Mouse (Mus musculus) E14TG2a.4 (cell line): Measurements from ENCODE around the gene Ccdc149.

Experiments used
- H3K27me3 ChIP-seq: 2 replicates; pipeline ENCODE4 v1.6.1; 2014; ENCODE audit warnings: low read length, control low read depth; ENCODE audit not compliant: insufficient read depth
- H3K36me3 ChIP-seq: 2 replicates; pipeline ENCODE4 v1.6.1; 2014; ENCODE audit warnings: low read length, control low read depth; ENCODE audit not compliant: insufficient read depth
- H3K4me1 ChIP-seq: replicated peaks from 2 replicates; pipeline ENCODE4 v1.6.1; 2014; ENCODE audit warnings: low read depth, low read length, control low read depth
- H3K4me3 ChIP-seq: replicated peaks from 2 replicates; pipeline ENCODE4 v1.5.1; 2014; ENCODE audit warnings: mild to moderate bottlenecking, low read length
- H3K9me3 ChIP-seq: 2 replicates; pipeline ENCODE4 v1.6.1; 2014; ENCODE audit warnings: low read length, control low read depth
- CTCF ChIP-seq: conservative IDR thresholded peaks from 2 replicates; pipeline ENCODE4 v1.5.1; 2014; ENCODE audit warnings: low read length
- NANOG ChIP-seq: IDR thresholded peaks from 2 replicates; pipeline ENCODE4 v1.6.1; 2014; ENCODE audit warnings: borderline replicate concordance, low read length, mixed read lengths
- POU5F1 ChIP-seq: IDR thresholded peaks from 2 replicates; pipeline ENCODE4 v1.6.1; 2014; ENCODE audit warnings: low read length, borderline replicate concordance

Gene Ccdc149

DNA sequence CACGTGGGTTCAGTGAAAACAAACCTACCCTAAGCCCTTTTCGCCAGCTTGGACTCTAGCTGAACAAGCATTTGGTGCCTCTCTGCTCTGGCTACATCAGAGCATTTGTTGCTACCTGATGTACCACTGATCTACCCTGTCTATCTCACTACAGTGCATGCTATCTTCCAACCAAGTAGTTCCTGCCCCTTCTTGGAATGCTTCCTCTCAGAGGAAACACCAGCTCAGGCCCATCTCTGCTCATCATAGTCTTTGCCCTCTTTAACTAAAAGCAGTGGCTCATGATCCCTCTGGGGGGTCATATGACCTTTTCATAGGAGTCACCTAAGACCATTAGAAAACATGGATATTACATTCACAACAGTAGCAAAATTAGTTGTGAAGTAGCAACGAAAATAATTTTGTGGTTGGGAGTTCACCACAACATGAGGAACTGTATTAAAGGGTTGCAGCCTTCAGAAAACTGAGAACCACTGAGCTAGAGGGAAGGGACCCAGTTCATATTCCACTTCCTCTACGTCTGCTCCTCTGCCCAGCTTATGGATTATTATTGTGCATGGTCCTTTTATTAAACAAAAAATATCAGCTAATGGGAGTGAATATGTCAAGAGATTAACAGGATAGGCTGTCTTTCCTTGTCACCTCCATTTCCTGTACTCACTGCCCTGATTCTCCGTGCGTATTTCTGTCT, 9.7 kb downstream of the Ccdc149 start:
- Histone ChIP-seq H3K9me3 (peaks cover 5% of the 10 kb centered on the region; the same call in 1 of the 2 replicates), H3K27me3 (no peaks in the 10 kb centered on the region), H3K4me3 (no peak overlapping the region), H3K36me3 (no peaks in the 10 kb centered on the region), H3K4me1 (no peaks in the 10 kb centered on the region)
- TF ChIP-seq NANOG = no peak
- TF ChIP-seq CTCF = no peak
- TF ChIP-seq POU5F1 = no peak

DNA sequence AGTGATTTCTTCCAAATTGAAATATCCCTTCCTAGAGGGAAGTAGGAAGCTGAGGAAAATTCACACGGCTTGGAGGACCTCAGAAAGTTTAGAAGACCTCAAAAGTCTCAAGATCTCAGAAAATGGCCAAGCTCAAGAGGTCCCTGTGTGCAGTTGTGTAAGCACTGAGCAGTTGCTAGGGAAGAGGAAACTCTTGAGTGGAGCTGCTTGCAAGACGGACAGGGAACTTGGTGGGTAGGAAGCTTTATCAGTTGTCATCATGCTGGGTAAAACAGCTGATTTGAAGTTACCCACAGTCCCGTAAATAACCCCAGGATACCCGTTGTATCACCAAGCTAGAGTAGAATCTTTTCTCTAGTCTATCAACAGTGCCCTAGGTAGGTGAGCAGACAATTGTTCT, 12.0 kb downstream of the Ccdc149 start:
- no peak overlapping the region for H3K4me3 ChIP-seq
- H3K36me3 ChIP-seq = no peaks in the 10 kb centered on the region
- TF ChIP-seq POU5F1 = no peak
- no peak for TF ChIP-seq CTCF
- TF ChIP-seq NANOG = no peak
- no peaks in the 10 kb centered on the region for H3K27me3 ChIP-seq
- 0 out of 2 replicates have a peak, but pooled peaks cover 3% of the 10 kb centered on the region for H3K9me3 ChIP-seq
- H3K4me1 ChIP-seq = no peaks in the 10 kb centered on the region

DNA sequence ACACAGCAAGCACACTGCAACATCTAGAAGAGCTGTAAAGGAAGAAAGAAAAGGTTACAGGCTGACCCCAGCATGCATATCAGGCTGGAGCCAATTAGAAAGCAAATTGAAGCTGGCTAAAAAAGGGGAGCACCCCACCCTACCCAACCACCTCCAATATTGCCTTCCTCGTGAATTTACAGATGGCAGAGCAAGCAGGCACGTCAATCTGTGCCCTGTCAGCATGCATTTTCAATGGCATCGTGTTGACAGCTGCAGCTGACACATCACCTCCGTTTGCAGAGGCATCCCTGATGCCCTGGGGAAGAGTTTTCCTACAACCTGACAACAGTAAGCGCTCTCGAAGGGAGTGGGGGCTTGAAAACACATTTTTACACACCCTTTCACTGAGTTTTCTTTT, 14.2 kb downstream of the Ccdc149 start:
- Histone ChIP-seq H3K36me3 (no peaks in the 10 kb centered on the region), H3K4me1 (no peaks in the 10 kb centered on the region), H3K4me3 (no peak overlapping the region), H3K9me3 (0 out of 2 replicates have a peak, but pooled peaks cover 3% of the 10 kb centered on the region), H3K27me3 (no peaks in the 10 kb centered on the region)
- TF ChIP-seq POU5F1 (no peak), NANOG (no peak), CTCF (no peak)

DNA sequence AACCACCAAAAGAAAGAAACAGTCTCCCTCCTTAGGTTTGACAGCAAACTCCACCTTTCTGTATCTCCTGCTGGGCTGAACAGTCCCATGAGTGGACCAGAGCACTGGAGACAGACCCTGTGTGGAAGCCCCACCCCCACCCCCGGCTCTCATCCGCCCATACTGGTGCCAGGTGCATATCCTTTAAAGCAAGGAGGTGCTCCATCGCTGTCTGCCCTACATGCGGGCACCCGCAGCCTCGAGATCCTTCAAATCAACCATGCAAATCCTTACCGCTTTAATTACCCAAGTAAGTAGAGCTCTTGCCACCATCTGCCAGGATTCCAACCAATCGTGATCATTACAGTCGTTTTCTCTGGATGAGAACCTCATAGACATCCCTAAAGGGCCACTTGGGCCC, 20.5 kb downstream of the Ccdc149 start:
- H3K9me3 ChIP-seq = 0 out of 2 replicates have a peak, but pooled peaks cover 3% of the 10 kb centered on the region
- H3K36me3 ChIP-seq = no peaks in the 10 kb centered on the region
- no peak for TF ChIP-seq POU5F1
- TF ChIP-seq CTCF = no peak
- TF ChIP-seq NANOG = no peak
- no peak overlapping the region for H3K4me3 ChIP-seq
- no peaks in the 10 kb centered on the region for H3K27me3 ChIP-seq
- H3K4me1 ChIP-seq = no peaks in the 10 kb centered on the region

DNA sequence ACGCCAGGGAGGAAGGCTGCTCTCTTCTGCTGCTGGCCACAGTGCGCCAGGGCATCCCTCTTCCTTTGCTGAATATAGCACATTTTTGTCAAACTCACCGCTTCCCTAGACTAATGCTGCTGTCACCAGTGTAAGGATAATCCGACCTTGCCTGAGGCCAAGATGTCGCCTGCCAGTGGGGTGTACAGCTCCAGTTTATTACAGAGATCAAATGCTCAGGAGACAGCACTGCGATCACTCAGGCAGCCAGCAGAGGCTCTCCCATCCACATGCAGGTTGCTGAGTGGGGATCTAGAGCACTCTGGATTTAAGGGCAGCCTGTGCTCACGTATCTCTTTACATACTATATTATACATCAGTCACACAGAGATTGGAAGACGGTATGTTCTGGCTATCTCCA, 22.1 kb downstream of the Ccdc149 start:
- H3K4me3 ChIP-seq = no peak overlapping the region
- no peaks in the 10 kb centered on the region for H3K36me3 ChIP-seq
- H3K9me3 ChIP-seq = peaks cover 3% of the 10 kb centered on the region; the same call in 1 of the 2 replicates
- H3K27me3 ChIP-seq = no peaks in the 10 kb centered on the region
- H3K4me1 ChIP-seq = no peaks in the 10 kb centered on the region
- TF ChIP-seq POU5F1 (no peak), CTCF (no peak), NANOG (no peak)

DNA sequence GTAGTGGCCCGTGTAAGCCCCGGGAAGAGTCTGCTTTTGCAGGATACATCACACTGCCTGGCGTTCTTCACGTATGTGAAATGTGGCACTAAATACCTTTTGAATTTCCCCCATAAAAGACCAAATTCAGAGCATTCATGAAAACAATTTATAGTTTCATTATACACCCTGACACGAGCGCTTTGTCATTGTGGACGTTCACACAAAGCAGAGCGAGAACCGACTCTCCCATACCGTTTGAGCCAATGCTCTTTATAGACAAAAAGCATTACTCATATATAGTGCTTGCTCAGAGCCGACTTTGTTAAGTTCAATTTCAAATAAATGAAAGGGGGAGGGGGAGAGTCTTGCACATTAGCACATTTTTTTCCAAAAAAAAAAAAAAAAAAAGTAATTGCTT, 31.0 kb downstream of the Ccdc149 start:
- TF ChIP-seq CTCF = no peak
- no peak for TF ChIP-seq POU5F1
- TF ChIP-seq NANOG = no peak

DNA sequence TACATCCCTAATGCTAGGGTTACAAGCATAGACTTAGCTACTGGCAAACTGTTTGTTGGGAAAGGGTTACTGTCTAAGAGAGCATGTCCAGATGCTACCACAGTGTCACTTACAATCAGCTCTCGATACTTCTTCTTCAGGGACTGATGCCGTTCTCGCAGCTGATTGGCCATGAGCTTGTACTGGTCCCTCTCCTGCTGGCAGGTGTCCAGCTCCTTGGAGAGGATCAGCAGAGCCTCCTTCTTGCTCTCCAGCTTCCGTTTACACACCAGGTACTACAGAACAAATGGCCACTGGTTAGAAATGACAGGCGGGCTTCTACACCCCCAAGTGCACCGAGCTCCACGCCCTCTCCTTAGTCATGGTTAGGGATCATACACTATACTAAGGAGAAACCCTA, 32.4 kb downstream of the Ccdc149 start:
- H3K4me3 ChIP-seq = no peak overlapping the region
- TF ChIP-seq CTCF = no peak
- no peak for TF ChIP-seq POU5F1
- TF ChIP-seq NANOG = no peak
- no peaks in the 10 kb centered on the region for H3K27me3 ChIP-seq
- H3K4me1 ChIP-seq = no peaks in the 10 kb centered on the region
- peaks cover 30% of the 10 kb centered on the region for H3K9me3 ChIP-seq
- H3K36me3 ChIP-seq = no peaks in the 10 kb centered on the region

More for the DNA sequence above, 31.0 kb downstream of the Ccdc149 start:
- no peak overlapping the region for H3K4me3 ChIP-seq
- no peaks in the 10 kb centered on the region for H3K36me3 ChIP-seq
- H3K27me3 ChIP-seq = no peaks in the 10 kb centered on the region
- no peaks in the 10 kb centered on the region for H3K4me1 ChIP-seq
- peaks cover 36% of the 10 kb centered on the region for H3K9me3 ChIP-seq

DNA sequence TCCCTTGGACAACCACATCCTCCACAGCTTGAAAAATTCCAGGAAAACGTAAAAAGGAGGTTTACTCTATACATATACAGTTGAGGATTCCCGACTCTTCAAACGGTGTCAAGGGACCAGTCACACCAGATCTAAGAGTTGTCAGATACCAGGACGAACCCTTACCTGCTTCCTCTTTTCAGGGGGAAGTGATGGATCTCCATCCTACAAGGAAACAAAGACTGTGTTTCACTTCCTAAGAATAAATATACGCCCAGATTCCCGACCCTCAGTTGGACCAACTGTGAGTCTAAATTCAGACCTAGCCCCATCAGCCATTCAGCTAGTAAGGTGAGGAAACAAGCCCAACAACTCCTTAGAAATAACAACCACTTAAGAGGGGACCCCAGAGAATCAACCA, 35.8 kb downstream of the Ccdc149 start:
- Histone ChIP-seq H3K4me1 (no peaks in the 10 kb centered on the region), H3K36me3 (no peaks in the 10 kb centered on the region), H3K9me3 (no peaks in the 10 kb centered on the region), H3K4me3 (no peak overlapping the region), H3K27me3 (no peaks in the 10 kb centered on the region)
- TF ChIP-seq NANOG (no peak), CTCF (no peak), POU5F1 (no peak)

DNA sequence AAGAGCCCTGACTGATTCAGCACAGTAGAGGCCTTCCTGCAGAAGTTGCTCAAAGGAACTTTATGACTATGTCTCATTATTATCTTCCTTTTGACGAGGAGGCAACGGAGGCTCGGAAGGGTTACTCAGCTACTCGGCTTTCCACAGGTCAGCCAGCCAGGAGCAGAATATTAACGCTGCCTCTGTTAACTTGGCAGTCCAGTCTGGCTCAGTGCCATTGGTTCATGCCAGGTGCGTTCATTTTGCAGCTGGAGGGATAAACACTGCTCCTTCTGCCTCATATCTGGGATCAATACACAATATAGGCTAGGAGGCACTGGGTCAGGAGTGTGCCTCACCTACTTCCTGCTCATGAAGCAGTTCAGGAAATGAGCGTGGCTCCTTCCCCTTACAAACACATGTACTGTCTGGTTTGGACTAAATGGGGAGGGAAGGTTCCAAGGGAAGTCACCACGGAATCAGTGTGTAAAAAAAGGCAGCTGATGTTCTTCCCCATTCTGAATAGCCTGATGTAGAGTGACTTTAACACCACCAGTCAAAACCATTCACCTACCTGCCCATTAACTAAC, 40.0 kb downstream of the Ccdc149 start:
- H3K9me3 ChIP-seq = no peaks in the 10 kb centered on the region
- TF ChIP-seq CTCF (no peak), POU5F1 (no peak), NANOG (no peak)
- H3K36me3 ChIP-seq = no peaks in the 10 kb centered on the region
- H3K4me1 ChIP-seq = no peaks in the 10 kb centered on the region
- H3K27me3 ChIP-seq = no peaks in the 10 kb centered on the region
- no peak overlapping the region for H3K4me3 ChIP-seq
